Mouse (Mus musculus) intestine, embryonic 14.5 days (tissue): ENCODE measurements at regions not wholly inside any gene's neighbourhood (a gene's known extent, or its start where the extent isn't known, plus 50 kb on each side); places are given as distances from the start of the nearest gene placed in this dataset.

ENCODE experiments used
- ATAC-seq: fragments of 200-750 bp; cut with Nextera tagmentation; replicated peaks from 2 replicates; pipeline ENCODE4 v1.8.0; 2017; ENCODE audit warnings: low read depth, moderate number of reproducible peaks, moderate TSS enrichment, moderate library complexity; ENCODE audit not compliant: low FRiP score, low TSS enrichment
- DNase-seq: peaks from one replicate; pipeline ENCODE4 v3.0.0-alpha.2; 2018; ENCODE audit warnings: low spot score
- H3K27ac ChIP-seq: fragments of 300-500 bp; sonication (generic); 2 replicates; pipeline ENCODE4 v1.5.1; 2014; ENCODE audit warnings: low read depth, mild to moderate bottlenecking, control low read depth
- H3K27me3 ChIP-seq: fragments of 300-500 bp; sonication (generic); replicated peaks from 2 replicates; pipeline ENCODE4 v1.6.1; 2014; ENCODE audit warnings: low read length, control low read depth; ENCODE audit not compliant: control insufficient read depth, insufficient read depth
- H3K36me3 ChIP-seq: fragments of 300-500 bp; sonication (generic); 2 replicates; pipeline ENCODE4 v1.6.1; 2014; ENCODE audit warnings: low read length, control low read depth; ENCODE audit not compliant: control insufficient read depth, insufficient read depth
- H3K4me1 ChIP-seq: fragments of 300-500 bp; sonication (generic); replicated peaks from 2 replicates; pipeline ENCODE4 v1.6.1; 2014; ENCODE audit warnings: low read length, control low read depth, mixed read lengths; ENCODE audit not compliant: control insufficient read depth, insufficient read depth
- H3K4me2 ChIP-seq: fragments of 300-500 bp; sonication (generic); 2 replicates; pipeline ENCODE4 v1.6.1; 2014; ENCODE audit warnings: low read length
- H3K4me3 ChIP-seq: fragments of 300-500 bp; sonication (generic); 2 replicates; pipeline ENCODE4 v1.5.1; 2014; ENCODE audit warnings: low read depth, low read length, control low read depth, mixed read lengths
- H3K9ac ChIP-seq: fragments of 300-500 bp; sonication (generic); 2 replicates; pipeline ENCODE4 v1.6.1; 2014; ENCODE audit warnings: mild to moderate bottlenecking, low read length
- H3K9me3 ChIP-seq: fragments of 300-500 bp; sonication (generic); 2 replicates; pipeline ENCODE4 v1.6.1; 2016; ENCODE audit warnings: low read length, control low read depth; ENCODE audit not compliant: control insufficient read depth
- WGBS: fragments of 180-500 bp; shearing (Covaris S2); extraction: QIAGEN DNeasy Blood & Tissue Kit; methylation state at CpG from one replicate; pipeline ENCODE4 v1.1.7; 2014; 5-methylcytosine and 5-hydroxymethylcytosine counted together

DNA sequence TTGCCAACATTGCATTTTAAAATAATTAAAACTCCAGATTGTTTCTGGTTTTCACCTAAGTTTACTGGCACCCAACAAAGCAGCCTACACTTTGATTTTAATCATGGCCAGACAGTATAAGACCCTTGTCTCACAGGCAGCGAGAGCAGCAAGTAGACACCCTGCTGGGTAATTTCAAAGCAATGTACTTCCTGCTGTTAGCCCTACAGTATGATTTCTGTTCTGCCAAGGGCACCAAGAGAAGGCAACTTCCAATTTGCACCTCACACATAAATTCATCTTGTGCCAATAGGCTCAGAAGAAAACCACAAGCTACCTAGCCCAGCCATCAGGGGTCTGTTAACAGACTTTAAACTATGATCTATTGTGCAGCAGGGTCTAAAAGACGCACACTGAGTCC is 186.7 kb upstream of the Hand2 start:
- no peak overlapping the region for H3K4me2 ChIP-seq
- H3K4me3 ChIP-seq: no peak overlapping the region
- DNase-seq: no peak
- no peak for ATAC-seq
- no peaks in the 10 kb centered on the region for H3K36me3 ChIP-seq
- no peak overlapping the region for H3K27ac ChIP-seq
- no peaks in the 10 kb centered on the region for H3K27me3 ChIP-seq
- 66% methylated on average over 2 of the region's 2 CpGs for WGBS
- no peaks in the 10 kb centered on the region for H3K4me1 ChIP-seq
- no peaks in the 10 kb centered on the region for H3K9me3 ChIP-seq
- H3K9ac ChIP-seq: no peak overlapping the region

GRCm38 (mm10) chr8:57134726-57135125 is 186.1 kb upstream of the Hand2 start:
- ATAC-seq: no peak
- H3K27me3 ChIP-seq: no peaks in the 10 kb centered on the region
- H3K27ac ChIP-seq: no peak overlapping the region
- WGBS: 90% methylated on average over 5 of the region's 5 CpGs
- H3K4me2 ChIP-seq: no peak overlapping the region
- DNase-seq: no peak
- no peak overlapping the region for H3K4me3 ChIP-seq
- no peaks in the 10 kb centered on the region for H3K36me3 ChIP-seq
- H3K9ac ChIP-seq: no peak overlapping the region
- no peaks in the 10 kb centered on the region for H3K4me1 ChIP-seq
- no peaks in the 10 kb centered on the region for H3K9me3 ChIP-seq

DNA sequence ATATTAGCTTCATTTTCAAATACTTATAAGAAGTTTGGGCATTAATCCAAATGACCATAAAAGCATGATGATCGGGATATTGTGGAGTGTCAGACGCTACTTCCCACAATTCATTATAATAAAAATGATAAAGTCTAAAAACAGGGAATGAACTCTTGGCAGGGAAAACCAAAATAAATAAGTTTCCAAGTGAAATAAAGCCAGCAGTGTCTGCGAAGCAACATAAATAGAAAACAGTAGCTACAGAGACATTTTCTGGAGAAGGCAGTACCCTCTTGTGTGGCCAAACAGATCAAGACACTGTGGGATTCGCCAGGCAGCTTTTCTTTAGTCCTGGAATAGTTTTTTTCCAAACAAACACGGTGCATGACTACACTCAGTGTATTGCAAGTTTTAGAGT is 172.7 kb upstream of the Hand2 start:
- Histone ChIP-seq H3K4me3 (no peak overlapping the region), H3K27me3 (no peaks in the 10 kb centered on the region), H3K27ac (no peak overlapping the region), H3K9me3 (no peaks in the 10 kb centered on the region), H3K9ac (no peak overlapping the region), H3K4me1 (no peaks in the 10 kb centered on the region), H3K36me3 (no peaks in the 10 kb centered on the region), H3K4me2 (no peak overlapping the region)
- DNase-seq (no peak), ATAC-seq (no peak)
- 56% methylated on average over 5 of the region's 5 CpGs for WGBS

DNA sequence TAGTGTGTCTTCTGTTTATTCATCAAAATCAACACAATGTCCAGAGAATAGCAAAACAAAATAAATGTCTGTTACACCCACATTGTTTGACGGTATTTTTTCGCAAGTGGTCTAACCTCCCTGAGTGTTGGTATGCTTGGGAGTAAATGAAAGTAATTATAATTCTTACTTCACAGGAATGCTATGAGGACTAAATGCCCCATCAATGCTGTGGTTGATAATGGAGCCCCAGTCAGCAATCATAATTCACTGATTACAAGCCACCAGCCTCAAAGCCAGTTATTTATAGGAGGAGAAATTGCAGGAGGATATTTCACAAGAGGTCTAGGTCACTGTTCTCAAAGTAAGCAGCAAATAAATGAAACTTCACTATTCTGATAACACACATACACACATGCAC is 129.6 kb upstream of the Hand2 start:
- no peaks in the 10 kb centered on the region for H3K27me3 ChIP-seq
- no peak overlapping the region for H3K4me2 ChIP-seq
- ATAC-seq (no peak), DNase-seq (no peak)
- H3K9ac ChIP-seq: no peak overlapping the region
- H3K36me3 ChIP-seq: no peaks in the 10 kb centered on the region
- 65% methylated on average over 2 of the region's 2 CpGs for WGBS
- no peaks in the 10 kb centered on the region for H3K4me1 ChIP-seq
- H3K9me3 ChIP-seq: no peaks in the 10 kb centered on the region
- H3K4me3 ChIP-seq: no peak overlapping the region
- H3K27ac ChIP-seq: no peak overlapping the region

- DNase-seq: no peak
- Histone ChIP-seq H3K27ac (no peak overlapping the region), H3K4me3 (no peak overlapping the region), H3K9ac (no peak overlapping the region), H3K9me3 (no peaks in the 10 kb centered on the region), H3K36me3 (no peaks in the 10 kb centered on the region), H3K27me3 (no peaks in the 10 kb centered on the region), H3K4me1 (no peaks in the 10 kb centered on the region), H3K4me2 (no peak overlapping the region)
- no peak for ATAC-seq
- WGBS: 85% methylated on average over 8 of the region's 8 CpGs
Observed at GRCm38 (mm10) chr8:57200280-57200679, 120.5 kb upstream of the Hand2 start.

DNA sequence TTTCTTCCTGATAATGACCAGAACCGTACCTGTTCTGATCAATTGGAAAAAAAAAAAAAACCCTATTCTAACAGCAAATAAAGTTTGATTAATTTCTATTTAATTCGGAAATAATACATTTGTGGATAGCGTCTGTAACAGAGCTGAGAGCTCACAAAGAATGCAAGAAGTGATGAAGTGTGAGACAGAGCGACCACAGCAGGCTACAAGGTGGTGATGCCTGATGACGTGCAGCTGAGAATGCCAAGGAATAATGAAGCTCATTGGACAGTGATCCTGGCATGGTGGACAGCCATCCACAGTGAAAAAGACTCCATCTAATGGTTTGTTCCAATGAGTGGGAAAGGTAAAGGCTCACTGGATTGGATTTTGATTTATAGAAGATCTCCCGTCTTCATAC is 111.2 kb upstream of the Hand2 start:
- Histone ChIP-seq H3K27ac (no peak overlapping the region), H3K4me1 (0 out of 2 replicates have a peak, but pooled peaks cover 1% of the 10 kb centered on the region), H3K9ac (no peak overlapping the region), H3K4me2 (no peak overlapping the region), H3K27me3 (no peaks in the 10 kb centered on the region), H3K36me3 (no peaks in the 10 kb centered on the region), H3K4me3 (no peak overlapping the region), H3K9me3 (no peaks in the 10 kb centered on the region)
- ATAC-seq (no peak), DNase-seq (no peak)
- WGBS: 83% methylated on average over 6 of the region's 6 CpGs

DNA sequence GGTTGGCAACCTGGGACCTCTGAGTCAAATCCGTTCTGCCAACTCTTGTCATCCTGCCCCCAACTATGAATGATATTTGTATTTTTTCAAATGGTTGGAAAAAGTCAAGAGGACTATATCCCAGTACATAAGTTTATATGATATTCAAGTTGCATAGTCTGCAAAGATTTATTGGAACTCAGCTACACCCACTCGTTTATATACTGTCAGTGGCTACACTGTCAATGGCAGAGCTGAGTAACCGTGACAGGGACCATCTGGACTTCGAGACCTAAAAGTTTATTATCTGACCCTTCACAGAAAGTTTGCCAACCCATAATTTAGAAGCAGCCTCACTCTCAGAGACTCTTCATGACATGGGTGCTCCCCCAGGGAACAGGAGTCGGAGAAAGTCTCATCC is 107.7 kb upstream of the Hand2 start:
- ATAC-seq (no peak), DNase-seq (no peak)
- Histone ChIP-seq H3K4me1 (0 out of 2 replicates have a peak, but pooled peaks cover 3% of the 10 kb centered on the region), H3K27ac (no peak overlapping the region), H3K9me3 (no peaks in the 10 kb centered on the region), H3K4me3 (no peak overlapping the region), H3K9ac (no peak overlapping the region), H3K27me3 (no peaks in the 10 kb centered on the region), H3K36me3 (no peaks in the 10 kb centered on the region), H3K4me2 (no peak overlapping the region)
- WGBS: 46% methylated on average over 5 of the region's 5 CpGs

DNA sequence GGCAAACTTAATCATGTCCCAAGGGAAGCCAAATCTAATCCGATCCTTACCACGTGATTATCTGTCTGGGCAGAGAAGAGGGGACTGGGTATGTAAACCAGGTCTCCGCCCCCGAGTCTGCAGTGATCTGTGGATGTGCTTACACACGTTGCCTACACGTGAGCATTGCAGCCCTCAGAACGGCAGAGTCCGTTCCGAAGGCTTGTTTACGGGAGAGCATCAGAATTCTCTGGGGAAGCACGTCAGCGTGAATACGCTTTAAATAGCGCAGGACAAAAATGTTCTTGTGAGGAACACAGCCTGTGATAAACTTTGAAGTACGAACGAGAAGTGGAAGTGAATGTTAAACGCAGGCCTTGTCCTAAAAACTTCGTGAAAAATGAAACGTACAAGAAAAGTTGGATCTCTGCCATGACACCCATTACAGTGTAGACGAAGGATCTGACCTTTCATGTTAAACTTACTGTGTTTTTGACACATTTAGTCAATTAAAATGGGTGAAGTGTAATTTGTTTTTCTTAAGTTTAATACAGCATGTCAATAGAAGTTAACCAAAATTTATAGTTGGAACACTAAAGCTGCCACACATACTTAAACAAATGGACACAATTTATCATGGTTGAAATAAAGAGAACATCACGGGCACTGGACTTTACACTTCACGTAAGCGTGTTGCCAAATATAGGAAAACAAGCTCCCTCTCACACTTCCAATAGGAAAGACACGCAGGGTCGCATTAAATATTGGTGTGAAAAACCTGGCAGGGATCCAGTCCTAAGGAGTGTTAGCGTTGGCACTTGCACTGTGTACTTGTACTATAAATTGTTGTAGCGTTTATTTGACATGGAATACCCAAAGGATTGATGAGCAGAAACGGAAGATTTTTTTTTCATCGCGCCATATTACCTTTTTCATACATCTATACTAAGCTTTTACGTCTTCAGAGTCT is 106.5 kb upstream of the Hand2 start:
- DNase-seq: peak; percentile 60
- H3K4me1 ChIP-seq: 0 out of 2 replicates have a peak, but pooled peaks cover 3% of the 10 kb centered on the region
- H3K4me2 ChIP-seq: peak overlapping the region; percentile 44
- WGBS: 34% methylated on average over 31 of the region's 31 CpGs
- H3K9ac ChIP-seq: no peak overlapping the region
- ATAC-seq: 0 out of 2 replicates have a peak, but pooled peaks have one; percentile 43
- no peak overlapping the region for H3K27ac ChIP-seq
- H3K27me3 ChIP-seq: no peaks in the 10 kb centered on the region
- no peaks in the 10 kb centered on the region for H3K9me3 ChIP-seq
- no peaks in the 10 kb centered on the region for H3K36me3 ChIP-seq
- H3K4me3 ChIP-seq: peak overlapping the region; percentile 16

- 70% methylated on average over 4 of the region's 4 CpGs for WGBS
- Histone ChIP-seq H3K4me3 (no peak overlapping the region), H3K27me3 (no peaks in the 10 kb centered on the region), H3K4me1 (no peaks in the 10 kb centered on the region), H3K4me2 (no peak overlapping the region), H3K36me3 (no peaks in the 10 kb centered on the region), H3K9me3 (no peaks in the 10 kb centered on the region), H3K9ac (no peak overlapping the region), H3K27ac (no peak overlapping the region)
- ATAC-seq: no peak
- DNase-seq: no peak
Observed at GRCm38 (mm10) chr8:57230594-57230993, 90.2 kb upstream of the Hand2 start.
